Mouse (Mus musculus): ENCODE results near the gene Myo1g. TPM values are rescaled to one million over a fixed set of nuclear protein-coding genes. Genes with fewer than 3 reads are reported as not detected.

Myo1g gene
- polyA plus RNA-seq, 1 experiment from 2014 or later = 0.53 TPM

DNA sequence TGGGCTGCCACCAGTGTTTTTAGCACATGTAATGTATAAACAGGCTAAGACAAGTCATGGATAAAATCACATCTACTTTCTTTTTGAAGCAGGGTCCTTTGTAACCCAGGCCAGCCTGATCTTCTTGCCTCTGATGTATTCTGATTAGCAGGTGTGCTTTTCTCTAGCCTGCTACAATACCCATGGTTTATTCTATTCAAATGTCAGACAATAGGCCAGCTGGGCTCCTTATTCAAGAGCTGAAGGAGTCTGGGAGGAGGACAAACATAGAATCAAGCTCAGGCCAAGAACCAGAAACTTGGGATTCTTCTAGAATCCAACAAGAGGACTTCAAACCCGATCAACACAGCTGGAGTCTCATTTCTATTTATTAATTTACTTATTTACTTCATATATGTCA, 4.5 kb upstream of the Myo1g start:
- WGBS = 35% methylated on average over 1 of the region's 1 CpGs
- H3K4me1 ChIP-seq (ENCODE audit: control insufficient read depth, insufficient read depth, low read length) = peaks cover 9% of the 10 kb centered on the region
- peaks cover 14% of the 10 kb centered on the region for H3K36me3 ChIP-seq (ENCODE audit: control insufficient read depth, insufficient read depth, low read length)
- no peak overlapping the region for H3K4me2 ChIP-seq (ENCODE audit: low read length)
- H3K27ac ChIP-seq (ENCODE audit: low read length) = no peak overlapping the region
- no peak for ATAC-seq
- H3K9me3 ChIP-seq (replicated peaks; ENCODE audit: control insufficient read depth, low read length, poor library complexity, severe bottlenecking) = no peaks in the 10 kb centered on the region
- no peaks in the 10 kb centered on the region for H3K27me3 ChIP-seq (ENCODE audit: control insufficient read depth, insufficient read depth, low read depth, low read length)
- H3K9ac ChIP-seq (ENCODE audit: low read depth, low read length) = no peak overlapping the region
- H3K4me3 ChIP-seq (ENCODE audit: low read depth, low read length) = no peak overlapping the region

- Histone ChIP-seq H3K27ac (ENCODE audit: low read length) (no peak overlapping the region), H3K9ac (ENCODE audit: low read depth, low read length) (no peak overlapping the region), H3K27me3 (ENCODE audit: control insufficient read depth, insufficient read depth, low read depth, low read length) (no peaks in the 10 kb centered on the region), H3K4me2 (ENCODE audit: low read length) (no peak overlapping the region), H3K9me3 (replicated peaks; ENCODE audit: control insufficient read depth, low read length, poor library complexity, severe bottlenecking) (no peaks in the 10 kb centered on the region), H3K4me3 (ENCODE audit: low read depth, low read length) (no peak overlapping the region), H3K36me3 (ENCODE audit: control insufficient read depth, insufficient read depth, low read length) (peaks cover 14% of the 10 kb centered on the region), H3K4me1 (ENCODE audit: control insufficient read depth, insufficient read depth, low read length) (peaks cover 9% of the 10 kb centered on the region)
- 89% methylated on average over 4 of the region's 4 CpGs for WGBS
- ATAC-seq = no peak
These were observed 4.1 kb upstream of the Myo1g start for GRCm38 (mm10) chr11:6524880-6525238.

- no peaks in the 10 kb centered on the region for H3K9me3 ChIP-seq (replicated peaks; ENCODE audit: control insufficient read depth, low read length, poor library complexity, severe bottlenecking)
- peaks cover 14% of the 10 kb centered on the region for H3K36me3 ChIP-seq (ENCODE audit: control insufficient read depth, insufficient read depth, low read length)
- H3K27me3 ChIP-seq (ENCODE audit: control insufficient read depth, insufficient read depth, low read depth, low read length) = no peaks in the 10 kb centered on the region
- ATAC-seq = no peak
- no peak overlapping the region for H3K9ac ChIP-seq (ENCODE audit: low read depth, low read length)
- H3K4me1 ChIP-seq (ENCODE audit: control insufficient read depth, insufficient read depth, low read length) = peaks cover 9% of the 10 kb centered on the region
- H3K4me3 ChIP-seq (ENCODE audit: low read depth, low read length) = no peak overlapping the region
- H3K27ac ChIP-seq (ENCODE audit: low read length) = no peak overlapping the region
- WGBS = 86% methylated on average over 8 of the region's 8 CpGs
- H3K4me2 ChIP-seq (ENCODE audit: low read length) = no peak overlapping the region
These were observed 3.6 kb upstream of the Myo1g start for GRCm38 (mm10) chr11:6524165-6524879.

GRCm38 (mm10) chr11:6523662-6524088, 2.9 kb upstream of the Myo1g start:
- peaks cover 14% of the 10 kb centered on the region for H3K36me3 ChIP-seq (ENCODE audit: control insufficient read depth, insufficient read depth, low read length)
- H3K9ac ChIP-seq (ENCODE audit: low read depth, low read length) = no peak overlapping the region
- no peaks in the 10 kb centered on the region for H3K9me3 ChIP-seq (replicated peaks; ENCODE audit: control insufficient read depth, low read length, poor library complexity, severe bottlenecking)
- 73% methylated on average over 1 of the region's 1 CpGs for WGBS
- no peaks in the 10 kb centered on the region for H3K27me3 ChIP-seq (ENCODE audit: control insufficient read depth, insufficient read depth, low read depth, low read length)
- ATAC-seq = no peak
- H3K4me2 ChIP-seq (ENCODE audit: low read length) = no peak overlapping the region
- peaks cover 9% of the 10 kb centered on the region for H3K4me1 ChIP-seq (ENCODE audit: control insufficient read depth, insufficient read depth, low read length)
- H3K27ac ChIP-seq (ENCODE audit: low read length) = no peak overlapping the region
- H3K4me3 ChIP-seq (ENCODE audit: low read depth, low read length) = no peak overlapping the region

DNA sequence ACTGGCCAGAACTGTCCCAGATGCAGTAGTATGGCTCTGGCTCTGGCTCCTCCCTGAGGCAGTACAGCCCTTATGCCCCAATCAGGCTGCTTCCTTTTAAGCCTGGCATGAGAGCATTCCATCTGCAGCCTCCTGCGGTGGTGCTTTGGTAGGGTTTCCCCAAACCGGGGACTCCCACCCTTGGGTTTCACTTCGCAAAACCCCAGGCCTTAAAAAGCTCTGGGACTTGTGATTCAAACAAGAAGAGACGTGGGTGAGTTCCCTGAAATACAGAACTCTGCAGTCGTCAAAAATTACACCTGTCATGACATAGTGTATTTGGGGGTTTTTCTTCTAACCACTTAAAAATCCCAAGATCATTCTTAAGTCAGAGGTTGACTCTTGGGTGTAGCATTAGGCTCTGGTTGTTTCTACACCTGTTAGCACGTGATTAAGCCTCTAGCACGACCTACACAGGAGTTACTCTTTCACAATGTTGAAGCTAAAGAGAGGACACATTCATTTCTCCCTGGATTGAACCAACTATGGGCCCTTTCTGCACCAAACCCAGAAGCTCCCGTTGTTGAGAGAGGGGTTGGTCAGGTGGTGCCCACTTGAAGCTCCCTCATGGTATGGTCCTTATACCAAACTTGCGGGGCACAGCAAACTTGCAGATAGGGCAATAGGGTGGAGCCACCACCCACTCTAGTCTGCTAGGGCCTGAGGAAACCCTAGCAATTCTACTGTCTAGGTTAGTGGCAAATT, 2.2 kb upstream of the Myo1g start:
- 76% methylated on average over 9 of the region's 9 CpGs for WGBS
- H3K4me2 ChIP-seq (ENCODE audit: low read length) = no peak overlapping the region
- H3K36me3 ChIP-seq (ENCODE audit: control insufficient read depth, insufficient read depth, low read length) = peaks cover 14% of the 10 kb centered on the region
- no peaks in the 10 kb centered on the region for H3K27me3 ChIP-seq (ENCODE audit: control insufficient read depth, insufficient read depth, low read depth, low read length)
- no peak overlapping the region for H3K27ac ChIP-seq (ENCODE audit: low read length)
- H3K4me3 ChIP-seq (ENCODE audit: low read depth, low read length) = no peak overlapping the region
- no peak overlapping the region for H3K9ac ChIP-seq (ENCODE audit: low read depth, low read length)
- H3K9me3 ChIP-seq (replicated peaks; ENCODE audit: control insufficient read depth, low read length, poor library complexity, severe bottlenecking) = no peaks in the 10 kb centered on the region
- peaks cover 9% of the 10 kb centered on the region for H3K4me1 ChIP-seq (ENCODE audit: control insufficient read depth, insufficient read depth, low read length)
- no peak for ATAC-seq

- Histone ChIP-seq H3K27ac (ENCODE audit: low read length) (no peak overlapping the region), H3K27me3 (ENCODE audit: control insufficient read depth, insufficient read depth, low read depth, low read length) (no peaks in the 10 kb centered on the region), H3K4me1 (ENCODE audit: control insufficient read depth, insufficient read depth, low read length) (no peaks in the 10 kb centered on the region), H3K9me3 (replicated peaks; ENCODE audit: control insufficient read depth, low read length, poor library complexity, severe bottlenecking) (no peaks in the 10 kb centered on the region), H3K9ac (ENCODE audit: low read depth, low read length) (no peak overlapping the region), H3K36me3 (ENCODE audit: control insufficient read depth, insufficient read depth, low read length) (peaks cover 1% of the 10 kb centered on the region), H3K4me3 (ENCODE audit: low read depth, low read length) (no peak overlapping the region), H3K4me2 (ENCODE audit: low read length) (no peak overlapping the region)
- 73% methylated on average over 11 of the region's 11 CpGs for WGBS
- ATAC-seq = no peak
These were observed 1.2 kb downstream of the Myo1g start for GRCm38 (mm10) chr11:6519491-6520033.

DNA sequence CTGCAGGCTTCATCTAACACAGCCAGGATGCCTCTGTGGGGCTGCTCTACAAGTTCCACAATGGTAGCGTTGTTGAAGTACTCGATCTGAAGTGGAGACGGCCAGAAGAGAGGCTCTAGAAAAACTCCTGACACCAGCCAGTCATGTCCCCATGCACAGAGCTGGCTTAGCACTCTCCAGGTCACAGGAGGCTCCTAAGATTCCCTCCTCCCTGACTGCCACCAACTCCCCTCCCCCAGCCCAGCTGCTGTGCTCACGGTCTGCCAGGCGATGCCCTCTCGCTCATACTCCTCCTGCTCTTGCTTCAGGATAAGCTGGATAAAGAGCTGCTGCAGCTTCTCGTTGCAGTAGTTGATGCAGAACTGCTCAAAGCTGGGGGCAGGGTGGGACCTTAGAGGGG, 5.9 kb downstream of the Myo1g start:
- Histone ChIP-seq H3K36me3 (ENCODE audit: control insufficient read depth, insufficient read depth, low read length) (no peaks in the 10 kb centered on the region), H3K4me2 (ENCODE audit: low read length) (no peak overlapping the region), H3K9ac (ENCODE audit: low read depth, low read length) (no peak overlapping the region), H3K27me3 (ENCODE audit: control insufficient read depth, insufficient read depth, low read depth, low read length) (no peaks in the 10 kb centered on the region), H3K9me3 (replicated peaks; ENCODE audit: control insufficient read depth, low read length, poor library complexity, severe bottlenecking) (no peaks in the 10 kb centered on the region), H3K4me1 (ENCODE audit: control insufficient read depth, insufficient read depth, low read length) (no peaks in the 10 kb centered on the region), H3K27ac (ENCODE audit: low read length) (no peak overlapping the region), H3K4me3 (ENCODE audit: low read depth, low read length) (no peak overlapping the region)
- 36% methylated on average over 7 of the region's 7 CpGs for WGBS
- no peak for ATAC-seq

DNA sequence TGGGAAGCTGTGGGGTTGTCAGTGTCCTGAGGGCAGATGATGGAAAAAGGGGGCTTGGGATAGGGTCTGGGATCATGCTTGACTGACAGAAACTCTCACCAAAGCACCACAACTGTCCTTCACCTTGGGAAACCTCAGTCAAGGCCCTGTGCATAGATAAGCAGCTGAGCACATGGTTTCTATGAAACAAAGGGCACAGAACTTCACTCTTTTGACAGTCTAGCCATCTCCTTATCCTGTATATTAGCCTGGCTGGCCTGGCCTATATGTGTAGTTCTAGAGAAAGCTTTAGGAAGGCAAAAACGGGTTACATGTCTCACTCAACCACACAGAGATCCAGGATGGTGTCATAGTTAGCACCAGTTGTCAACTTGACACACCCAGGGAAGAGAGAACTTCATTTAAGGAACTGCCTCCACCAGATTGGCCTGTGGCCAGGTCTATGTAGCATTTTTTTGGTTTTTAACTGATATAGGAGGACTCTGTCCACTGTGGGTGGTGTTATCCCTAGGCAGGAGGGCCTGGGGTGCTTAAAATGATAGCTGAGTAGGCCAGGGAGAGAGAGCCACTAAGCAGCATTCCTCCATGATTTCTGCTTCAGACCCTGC, 12.4 kb downstream of the Myo1g start:
- ATAC-seq = no peak
- no peaks in the 10 kb centered on the region for H3K9me3 ChIP-seq (replicated peaks; ENCODE audit: control insufficient read depth, low read length, poor library complexity, severe bottlenecking)

DNA sequence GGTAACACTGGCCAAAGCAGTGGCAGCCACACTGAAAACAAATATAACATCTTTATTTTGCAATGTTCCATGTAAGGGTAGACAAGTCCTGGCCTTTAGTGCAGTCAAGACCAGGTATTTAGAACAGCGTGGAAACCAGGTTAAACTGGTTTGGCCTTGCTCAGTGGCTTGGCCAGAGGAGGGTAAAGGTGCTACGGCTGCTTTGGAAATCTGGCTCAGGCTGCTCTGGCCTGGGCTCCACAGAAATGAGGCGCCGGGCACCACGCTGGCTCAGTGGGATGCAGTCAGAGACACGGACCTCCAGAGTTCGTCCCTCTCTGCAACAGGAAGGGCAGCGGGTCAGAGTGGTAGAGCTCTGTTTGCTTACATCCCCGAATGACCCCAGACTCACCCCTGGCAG, 14.2 kb downstream of the Myo1g start:
- Histone ChIP-seq H3K36me3 (ENCODE audit: control insufficient read depth, insufficient read depth, low read length) (no peaks in the 10 kb centered on the region), H3K9ac (ENCODE audit: low read depth, low read length) (no peak overlapping the region), H3K4me1 (ENCODE audit: control insufficient read depth, insufficient read depth, low read length) (no peaks in the 10 kb centered on the region), H3K27ac (ENCODE audit: low read length) (no peak overlapping the region), H3K27me3 (ENCODE audit: control insufficient read depth, insufficient read depth, low read depth, low read length) (no peaks in the 10 kb centered on the region), H3K4me3 (ENCODE audit: low read depth, low read length) (no peak overlapping the region), H3K9me3 (replicated peaks; ENCODE audit: control insufficient read depth, low read length, poor library complexity, severe bottlenecking) (no peaks in the 10 kb centered on the region), H3K4me2 (ENCODE audit: low read length) (no peak overlapping the region)
- 89% methylated on average over 9 of the region's 9 CpGs for WGBS
- no peak for ATAC-seq

More for the DNA sequence above, 12.4 kb downstream of the Myo1g start:
- Histone ChIP-seq H3K36me3 (ENCODE audit: control insufficient read depth, insufficient read depth, low read length) (no peaks in the 10 kb centered on the region), H3K4me3 (ENCODE audit: low read depth, low read length) (no peak overlapping the region), H3K4me2 (ENCODE audit: low read length) (no peak overlapping the region), H3K27ac (ENCODE audit: low read length) (no peak overlapping the region), H3K27me3 (ENCODE audit: control insufficient read depth, insufficient read depth, low read depth, low read length) (no peaks in the 10 kb centered on the region), H3K4me1 (ENCODE audit: control insufficient read depth, insufficient read depth, low read length) (no peaks in the 10 kb centered on the region), H3K9ac (ENCODE audit: low read depth, low read length) (no peak overlapping the region)
- WGBS = 54% methylated on average over 1 of the region's 1 CpGs
